ENCODE assay signal across 8 mouse cellular contexts in the genomic region with DNA sequence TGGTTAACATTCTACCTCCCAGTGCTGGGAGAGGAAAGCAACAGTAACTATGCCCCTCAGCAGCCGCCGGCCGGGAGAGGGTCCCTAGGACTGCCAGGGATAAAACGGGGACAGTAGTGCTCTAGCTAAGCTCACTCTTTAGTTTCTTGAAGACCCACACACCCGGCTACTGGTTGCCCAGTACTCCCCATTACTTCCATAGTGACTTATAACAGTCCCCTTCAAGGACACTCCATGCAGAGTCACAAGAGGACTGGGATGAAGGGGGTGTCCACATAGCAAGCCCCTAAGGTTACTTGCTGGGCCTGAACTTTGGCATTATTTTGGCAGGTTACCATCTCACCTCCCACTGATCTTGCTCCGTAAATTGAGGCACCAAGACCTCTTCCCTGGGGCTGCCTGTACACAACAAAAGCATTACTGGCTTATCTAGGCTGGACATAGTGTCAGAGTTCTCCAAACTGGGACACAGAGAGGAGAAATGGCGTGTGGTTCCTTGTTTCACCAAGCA. TPM values are rescaled to one million over a fixed set of nuclear protein-coding genes. Genes with fewer than 3 reads are reported as not detected.
A peak's percentile ranks its signal among the peaks of the same experiment; 100 is the strongest.
DNase-seq lines count a peak whose midpoint lies in the region; ATAC-seq and TF ChIP-seq lines count a peak whose summit lies in the region.

No protein-coding gene starts in this region.

- no peaks in the 10 kb centered on the region for H3K9me3 ChIP-seq in kidney, embryonic 14.5 days (ENCODE audit: control insufficient read depth, low read length)
- no peaks in the 10 kb centered on the region for H3K9me3 ChIP-seq in hindbrain, embryonic 13.5 days
- H3K9me3 ChIP-seq in midbrain, embryonic 15.5 days: no peaks in the 10 kb centered on the region

- WGBS in kidney, embryonic 14.5 days: 62% methylated on average over 7 of the region's 7 CpGs
- WGBS in hindbrain, embryonic 13.5 days: 57% methylated on average over 7 of the region's 7 CpGs
- 48% methylated on average over 7 of the region's 7 CpGs for WGBS in midbrain, embryonic 15.5 days

- peak overlapping the region; percentile 74 for H3K4me3 ChIP-seq in kidney, embryonic 14.5 days (ENCODE audit: low read length)
- H3K4me3 ChIP-seq in cortical plate, adult 2 months (ENCODE audit: insufficient read depth, low read length): peak overlapping the region; percentile 91
- peak overlapping the region; percentile 78 for H3K4me3 ChIP-seq in hindbrain, embryonic 13.5 days
- H3K4me3 ChIP-seq in midbrain, embryonic 15.5 days: peak overlapping the region; percentile 76

- ATAC-seq in kidney, embryonic 14.5 days (ENCODE audit: low FRiP score, low TSS enrichment): no peak
- ATAC-seq in hindbrain, embryonic 13.5 days (ENCODE audit: low FRiP score): no peak
- no peak for ATAC-seq in midbrain, embryonic 15.5 days (replicated peaks)

- no peak for TF ChIP-seq CTCF in cortical plate, adult 2 months (IDR thresholded peaks at IDR 0.05; ENCODE audit: extremely low read depth, insufficient read depth, low read length)

- H3K36me3 ChIP-seq in kidney, embryonic 14.5 days (ENCODE audit: control insufficient read depth, insufficient read depth, low read length): peaks cover 6% of the 10 kb centered on the region
- peaks cover 27% of the 10 kb centered on the region for H3K36me3 ChIP-seq in hindbrain, embryonic 13.5 days
- H3K36me3 ChIP-seq in midbrain, embryonic 15.5 days (replicated peaks): peaks cover 4% of the 10 kb centered on the region; the same call in 1 of the 2 replicates

- peak overlapping the region; percentile 74 for H3K4me2 ChIP-seq in kidney, embryonic 14.5 days (replicated peaks; ENCODE audit: low read depth, low read length)
- H3K4me2 ChIP-seq in hindbrain, embryonic 13.5 days: peak overlapping the region; percentile 87
- H3K4me2 ChIP-seq in midbrain, embryonic 15.5 days: peak overlapping the region; percentile 92

- H3K27ac ChIP-seq in kidney, embryonic 14.5 days (ENCODE audit: low read depth, low read length): peak overlapping the region; percentile 92; the same call in 1 of the 2 replicates
- H3K27ac ChIP-seq in cortical plate, adult 2 months (ENCODE audit: insufficient read depth, low read length): peak overlapping the region; percentile 79; the same call in 1 of the 2 replicates
- H3K27ac ChIP-seq in hindbrain, embryonic 13.5 days: peak overlapping the region; percentile 98
- H3K27ac ChIP-seq in midbrain, embryonic 15.5 days: peak overlapping the region; percentile 98

- H3K9ac ChIP-seq in kidney, embryonic 14.5 days (ENCODE audit: low read depth, low read length): peak overlapping the region; percentile 84; the same call in 1 of the 2 replicates
- peak overlapping the region; percentile 91 for H3K9ac ChIP-seq in hindbrain, embryonic 13.5 days
- peak overlapping the region; percentile 88 for H3K9ac ChIP-seq in midbrain, embryonic 15.5 days

- H3K27me3 ChIP-seq in kidney, embryonic 14.5 days (ENCODE audit: control insufficient read depth, insufficient read depth, low read length): no peaks in the 10 kb centered on the region
- no peaks in the 10 kb centered on the region for H3K27me3 ChIP-seq in hindbrain, embryonic 13.5 days
- H3K27me3 ChIP-seq in midbrain, embryonic 15.5 days (replicated peaks): no peaks in the 10 kb centered on the region

- intact Hi-C loops in left cerebral cortex, postnatal 14 days (cut with DNase I): no loop called here

- DNase-seq in kidney, postnatal 10 days: no peak
- DNase-seq in gastrocnemius, adult 8-10 months (ENCODE audit: low spot score in 2 of 2): no peak
- no peak for DNase-seq in embryo, embryonic 10 days (ENCODE audit: low spot score)
- DNase-seq in left cerebral cortex, postnatal 14 days (ENCODE audit: low spot score in 2 of 2): no peak

- TF ChIP-seq POLR2A in cortical plate, adult 2 months (IDR thresholded peaks at IDR 0.05; ENCODE audit: extremely low read depth, insufficient read depth, low read length): no peak

- H3K4me1 ChIP-seq in kidney, embryonic 14.5 days (ENCODE audit: control insufficient read depth, insufficient read depth, low read length): peaks cover 19% of the 10 kb centered on the region; the same call in 1 of the 2 replicates
- peaks cover 3% of the 10 kb centered on the region; the same call in 1 of the 2 replicates for H3K4me1 ChIP-seq in cortical plate, adult 2 months (ENCODE audit: control insufficient read depth, insufficient read depth, low read length)
- H3K4me1 ChIP-seq in hindbrain, embryonic 13.5 days (replicated peaks): peaks cover 26% of the 10 kb centered on the region
- H3K4me1 ChIP-seq in midbrain, embryonic 15.5 days: peaks cover 25% of the 10 kb centered on the region

RNA-seq across cellular contexts. Expression of a gene that starts 16.1 kb away (rescaled TPM):
- 3.7 and 6.6 TPM in 2 replicates for polyA plus RNA-seq in kidney, embryonic 14.5 days (2014; fragmentation: Nextera tagmentation; extraction: Ambion mirVana)
- polyA plus RNA-seq in cortical plate, adult 2 months (2012; rRNA removed): 46.9 and 53.6 TPM in 2 replicates
- polyA plus RNA-seq in hindbrain, embryonic 13.5 days (2015; fragmentation: Nextera tagmentation; extraction: Ambion mirVana): 12.4 and 14.2 TPM in 2 replicates
- 14.3 and 16.9 TPM in 2 replicates for polyA plus RNA-seq in midbrain, embryonic 15.5 days (2015; fragmentation: Nextera tagmentation; extraction: Ambion mirVana)
- total RNA-seq in gastrocnemius, adult 8-10 months (2022): 10 to 100 TPM; 20.9 to 25.5 (median 22.8) TPM
- 10 to 100 TPM; 58.1 to 58.8 TPM for total RNA-seq in left cerebral cortex, postnatal 14 days (2021)
